Comparison of ENCODE assay signal across 25 mouse cellular contexts in genomic region chr9:21801591-21801990, GRCm38 (mm10). TPM values are rescaled to one million over a fixed set of nuclear protein-coding genes. Genes with fewer than 3 reads are reported as not detected.
DNase-seq lines count a peak whose midpoint lies in the region; ATAC-seq lines count a peak whose summit lies in the region.
"Had no signal": no experiment of that assay in that cellular context is flagged by ENCODE, and none has a peak within 500 bp of the region (broad histone marks: within the 10 kb centered on the region; RNA-seq: fewer than 3 reads in every experiment).

No protein-coding gene starts in this region.

- 83% methylated on average over 7 of the region's 7 CpGs for WGBS in heart, embryonic 11.5 days (ENCODE audit: insufficient replicate concordance)

- no peak overlapping the region for H3K4me2 ChIP-seq in heart, embryonic 11.5 days

- no peaks in the 10 kb centered on the region for H3K9me3 ChIP-seq in heart, embryonic 11.5 days (replicated peaks; ENCODE audit: control insufficient read depth, low read length)
- H3K9me3 ChIP-seq: G1E had no signal

- H3K4me1 ChIP-seq in heart, embryonic 11.5 days (ENCODE audit: control insufficient read depth, insufficient read depth, low read length), result peaks cover 10% of the 10 kb centered on the region

- ATAC-seq in heart, embryonic 11.5 days (replicated peaks; ENCODE audit: insufficient number of reproducible peaks, low FRiP score, low TSS enrichment), result no peak
- ATAC-seq: activated CD4-positive, CD25-positive, alpha-beta regulatory T cell, adult 4 months; CD4-positive, CD25-positive, alpha-beta regulatory T cell, adult 4 months; Patski had no signal

- H3K27me3 ChIP-seq in heart, embryonic 11.5 days (ENCODE audit: control insufficient read depth, insufficient read depth, low read length), result no peaks in the 10 kb centered on the region
- H3K27me3 ChIP-seq: Patski had no signal

- no peak overlapping the region for H3K9ac ChIP-seq in heart, embryonic 11.5 days (ENCODE audit: low read depth, low read length)

- no peak overlapping the region for H3K4me3 ChIP-seq in heart, embryonic 11.5 days (ENCODE audit: low read depth, low read length)

- peaks cover 10% of the 10 kb centered on the region for H3K36me3 ChIP-seq in heart, embryonic 11.5 days (ENCODE audit: control insufficient read depth, insufficient read depth, low read length)
- H3K36me3 ChIP-seq: G1E had no signal

- H3K27ac ChIP-seq in heart, embryonic 11.5 days (ENCODE audit: low read depth, low read length), result no peak overlapping the region

- DNase-seq in adrenal gland, adult 2 months, result peak; percentile 1
- no peak for DNase-seq in adrenal gland, adult 18-20 months (ENCODE audit: low spot score in 2 of 2)
- peak; percentile 33 for DNase-seq in cerebellum, adult 9-11 months
- DNase-seq in cerebellum, adult 18-20 months, result no peak
- peak; percentile 91 for DNase-seq in heart, adult 11 months
- DNase-seq: adrenal gland, adult 8-10 months; adrenal gland, postnatal 10 days; adrenal gland, postnatal 14 days; adrenal gland, postnatal 25 days; adrenal gland, postnatal 36 days; B cell, adult 2 months; cerebellum, adult 11 months; cerebellum, adult 11-12 months; cerebellum, adult 2 months; cerebellum, adult 8-10 months; cerebellum, adult 9-10 months had no signal

RNA-seq across cellular contexts. Expression of gene Kank2, which starts 3.0 kb away (rescaled TPM):
- total RNA-seq in adrenal gland, adult 2 months (2021), result 10 to 100 TPM; 28.4 to 56.2 TPM
- polyA plus RNA-seq in adrenal gland, adult 2 months (2012; rRNA removed), result 67.8 and 76.1 TPM in 2 replicates
- total RNA-seq in adrenal gland, adult 18-20 months (2021), result 10 to 100 TPM; 31.1 to 31.3 TPM
- 8.9 and 9.0 TPM in 2 replicates for polyA plus RNA-seq in heart, embryonic 11.5 days (2014; fragmentation: Nextera tagmentation; extraction: Ambion mirVana)
- polyA plus RNA-seq: activated CD4-positive, CD25-positive, alpha-beta regulatory T cell, adult 4 months; CD4-positive, CD25-positive, alpha-beta regulatory T cell, adult 4 months; G1E had no signal

RNA-seq across cellular contexts. Expression of gene Angptl8, which starts 33.7 kb away (rescaled TPM):
- 1 to 10 TPM; 8.1 to 8.7 TPM for total RNA-seq in adrenal gland, adult 2 months (2021)
- 26.5 and 55.8 TPM in 2 replicates for polyA plus RNA-seq in adrenal gland, adult 2 months (2012; rRNA removed)
- total RNA-seq in adrenal gland, adult 18-20 months (2021), result 10 to 100 TPM in 1 of 2 experiments, 1 to 10 TPM in 1; 8.2 to 26.2 TPM
- 1.1 and 1.9 TPM in 2 replicates for polyA plus RNA-seq in heart, embryonic 11.5 days (2014; fragmentation: Nextera tagmentation; extraction: Ambion mirVana)
- total RNA-seq: CH12.LX, ES-E14, G1E, MEL had no signal
- polyA plus RNA-seq: activated CD4-positive, CD25-positive, alpha-beta regulatory T cell, adult 4 months; brain, embryonic 14.5 days; CD4-positive, CD25-positive, alpha-beta regulatory T cell, adult 4 months; cerebellum, adult 2 months; G1E had no signal

RNA-seq across cellular contexts. Expression of gene Spc24, which starts 41.5 kb away (rescaled TPM):
- 1 to 10 TPM; 1.9 to 3.7 TPM for total RNA-seq in adrenal gland, adult 2 months (2021)
- polyA plus RNA-seq in adrenal gland, adult 2 months (2012; rRNA removed), result 1.4 and 1.5 TPM in 2 replicates
- 1 to 10 TPM in 1 of 2 experiments, under 1 TPM in 1; 0.56 to 1.1 TPM for total RNA-seq in adrenal gland, adult 18-20 months (2021)
- 90.5 and 103 TPM in 2 replicates for polyA plus RNA-seq in heart, embryonic 11.5 days (2014; fragmentation: Nextera tagmentation; extraction: Ambion mirVana)

RNA-seq across cellular contexts. Expression of gene Dock6, which starts 50.8 kb away (rescaled TPM):
- 10 to 100 TPM; 32.9 to 37.0 TPM for total RNA-seq in adrenal gland, adult 2 months (2021)
- polyA plus RNA-seq in adrenal gland, adult 2 months (2012; rRNA removed), result 76.6 and 91.2 TPM in 2 replicates
- total RNA-seq in adrenal gland, adult 18-20 months (2021), result 10 to 100 TPM; 29.7 to 36.1 TPM
- 43.9 and 50.1 TPM in 2 replicates for polyA plus RNA-seq in heart, embryonic 11.5 days (2014; fragmentation: Nextera tagmentation; extraction: Ambion mirVana)

Comparison
In these comparisons a context has a peak if more than half of its experiments do, and no peak if none do; other contexts are left out.
1. DNase-seq: peak in adrenal gland, adult 2 months (single experiment), cerebellum, adult 9-11 months (single experiment) and heart, adult 11 months (single experiment); none in adrenal gland, adult 18-20 months (0 of 2) and cerebellum, adult 18-20 months (0 of 2).